Mouse (Mus musculus) bone marrow, adult 2 months (tissue): ENCODE results near the gene Nacc1.
A peak's percentile ranks its signal among the peaks of the same experiment; 100 is the strongest.

ENCODE experiments used
- CTCF ChIP-seq: fragments of 200-500 bp; IDR thresholded peaks from 2 replicates; pipeline ENCODE4 v1.5.1; 2011; ENCODE audit warnings: low read length, control low read depth; ENCODE audit not compliant: control insufficient read depth, insufficient read depth
- POLR2A ChIP-seq: fragments of 200-500 bp; IDR thresholded peaks from 2 replicates; pipeline ENCODE4 v1.6.1; 2011; ENCODE audit warnings: low read depth, mild to moderate bottlenecking, control low read depth, low read length, borderline replicate concordance; ENCODE audit not compliant: control insufficient read depth

DNA sequence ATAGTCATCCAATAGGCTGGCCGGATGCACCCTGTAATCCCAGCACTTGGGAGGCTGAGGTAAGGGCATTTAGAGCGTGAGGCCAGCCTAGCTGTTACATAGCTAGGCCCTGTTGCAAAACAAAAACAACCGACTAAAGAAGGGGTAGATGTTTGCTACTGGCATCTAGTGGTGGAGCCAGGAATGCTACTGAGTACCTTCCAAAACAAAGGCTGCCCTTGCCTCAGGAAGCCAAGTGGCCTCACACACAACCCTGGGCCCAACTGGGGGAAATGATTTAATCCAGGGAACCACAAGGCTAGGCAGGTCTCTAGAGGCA, 38.2 kb upstream of the Nacc1 start:
- TF ChIP-seq CTCF, result peak; percentile 40; the same call in 1 of the 2 replicates
- no peak for TF ChIP-seq POLR2A
